Mouse (Mus musculus) olfactory bulb, adult 2 months (tissue): ENCODE results near the gene Cbarp. TPM values are rescaled to one million over a fixed set of nuclear protein-coding genes. Genes with fewer than 3 reads are reported as not detected.

Experiments used
- H3K27ac ChIP-seq: fragments of 200-500 bp; 2 replicates; pipeline ENCODE4 v1.5.1; 2012; ENCODE audit warnings: low read depth, low read length; ENCODE audit not compliant: insufficient read depth
- H3K4me1 ChIP-seq: fragments of 200-500 bp; 2 replicates; pipeline ENCODE4 v1.6.1; 2012; ENCODE audit warnings: low read length; ENCODE audit not compliant: control insufficient read depth, insufficient read depth
- H3K4me3 ChIP-seq: fragments of 200-500 bp; 2 replicates; pipeline ENCODE4 v1.5.1; 2012; ENCODE audit warnings: mild to moderate bottlenecking, low read depth, low read length, moderate library complexity; ENCODE audit not compliant: insufficient read depth
- CTCF ChIP-seq: fragments of 200-500 bp; IDR thresholded peaks from 2 replicates; pipeline ENCODE4 v1.5.1; 2012; ENCODE audit warnings: low read depth, mild to moderate bottlenecking, low read length, moderate library complexity; ENCODE audit not compliant: insufficient read depth
- POLR2A ChIP-seq: fragments of 200-500 bp; IDR thresholded peaks from 2 replicates; pipeline ENCODE4 v1.6.1; 2012; ENCODE audit warnings: mild to moderate bottlenecking, low read depth, low read length, moderate library complexity; ENCODE audit not compliant: insufficient read depth
- whole genome bisulfite sequencing: fragments of 180-500 bp; shearing (Covaris S2); methylation state at CpG from one replicate; pipeline ENCODE4 v1.1.7; 2018; 5-methylcytosine and 5-hydroxymethylcytosine counted together
- polyA plus RNA-seq: library from polyadenylated mRNA; stranded (reverse); fragments of >200 nt; gene quantifications from 2 replicates; pipeline ENCODE4 v1.2.4, GENCODE M21; 2012; ENCODE audit warnings: low replicate concordance; ENCODE audit not compliant: missing spikeins, insufficient read depth, insufficient read length

The Cbarp gene
- not detected in 2 replicates for polyA plus RNA-seq

- peak within 1 kb of the TSS; percentile 99 for H3K27ac ChIP-seq
- H3K4me3 ChIP-seq = peak within 1 kb of the TSS; percentile 38
- TF ChIP-seq CTCF (no peak), POLR2A (no peak)
- peaks cover 48% of the 10 kb centered on the region for H3K4me1 ChIP-seq
- WGBS = 80% methylated on average over 10 of the region's 10 CpGs
Measured at GRCm38 (mm10) chr10:80140666-80141035, at the start of gene Cbarp. Gene Cbarp, minus strand, starts transcription at chr10:80140835.

GRCm38 (mm10) chr10:80189999-80190398 lies 49.4 kb upstream of the Cbarp start:
- WGBS = 36% methylated on average over 21 of the region's 21 CpGs
- TF ChIP-seq CTCF (no peak), POLR2A (no peak)
- peak overlapping the region; percentile 4; the same call in 1 of the 2 replicates for H3K27ac ChIP-seq
- H3K4me1 ChIP-seq = peaks cover 12% of the 10 kb centered on the region; the same call in 1 of the 2 replicates
- H3K4me3 ChIP-seq = peak overlapping the region; percentile 47

- Histone ChIP-seq H3K27ac (no peak overlapping the region), H3K4me3 (no peak overlapping the region), H3K4me1 (peaks cover 12% of the 10 kb centered on the region; the same call in 1 of the 2 replicates)
- TF ChIP-seq POLR2A (no peak), CTCF (no peak)
- 84% methylated on average over 15 of the region's 15 CpGs for WGBS
Measured at GRCm38 (mm10) chr10:80188453-80189024, 47.9 kb upstream of the Cbarp start.

GRCm38 (mm10) chr10:80187739-80188138 lies 47.1 kb upstream of the Cbarp start:
- WGBS = 90% methylated on average over 10 of the region's 10 CpGs
- TF ChIP-seq POLR2A = no peak
- TF ChIP-seq CTCF = 0 out of 2 replicates have a peak, but pooled peaks have one; percentile 10
- no peak overlapping the region for H3K4me3 ChIP-seq
- H3K4me1 ChIP-seq = peaks cover 12% of the 10 kb centered on the region; the same call in 1 of the 2 replicates
- no peak overlapping the region for H3K27ac ChIP-seq

GRCm38 (mm10) chr10:80186649-80187048 lies 46.0 kb upstream of the Cbarp start:
- TF ChIP-seq POLR2A (no peak), CTCF (no peak)
- WGBS = 68% methylated on average over 27 of the region's 27 CpGs
- no peak overlapping the region for H3K27ac ChIP-seq

GRCm38 (mm10) chr10:80182547-80182946 lies 41.9 kb upstream of the Cbarp start:
- peaks cover 23% of the 10 kb centered on the region for H3K4me1 ChIP-seq
- H3K27ac ChIP-seq = no peak overlapping the region
- no peak overlapping the region for H3K4me3 ChIP-seq
- 92% methylated on average over 7 of the region's 7 CpGs for WGBS
- TF ChIP-seq POLR2A = no peak
- no peak for TF ChIP-seq CTCF

More at GRCm38 (mm10) chr10:80186649-80187048, 46.0 kb upstream of the Cbarp start:
- peaks cover 14% of the 10 kb centered on the region; the same call in 1 of the 2 replicates for H3K4me1 ChIP-seq
- no peak overlapping the region for H3K4me3 ChIP-seq

- 46% methylated on average over 5 of the region's 5 CpGs for WGBS
- 0 out of 2 replicates have a peak overlapping the region, but pooled peaks have one; percentile 9 for H3K4me3 ChIP-seq
- TF ChIP-seq POLR2A = no peak
- TF ChIP-seq CTCF = no peak
- H3K27ac ChIP-seq = no peak overlapping the region
- H3K4me1 ChIP-seq = peaks cover 23% of the 10 kb centered on the region
Measured at GRCm38 (mm10) chr10:80180823-80181222, 40.2 kb upstream of the Cbarp start.

GRCm38 (mm10) chr10:80180288-80180687 lies 39.7 kb upstream of the Cbarp start:
- H3K4me1 ChIP-seq = peaks cover 21% of the 10 kb centered on the region
- peak overlapping the region; percentile 90 for H3K4me3 ChIP-seq
- TF ChIP-seq CTCF = no peak
- TF ChIP-seq POLR2A = no peak
- WGBS = 45% methylated on average over 6 of the region's 6 CpGs
- no peak overlapping the region for H3K27ac ChIP-seq
